Mouse (Mus musculus): ENCODE measurements around the gene Irs1. TPM values are rescaled to one million over a fixed set of nuclear protein-coding genes. Genes with fewer than 3 reads are reported as not detected.

Irs1 gene
- polyA plus RNA-seq (2012; rRNA removed): 1.9 and 2.6 TPM in 2 replicates

DNA sequence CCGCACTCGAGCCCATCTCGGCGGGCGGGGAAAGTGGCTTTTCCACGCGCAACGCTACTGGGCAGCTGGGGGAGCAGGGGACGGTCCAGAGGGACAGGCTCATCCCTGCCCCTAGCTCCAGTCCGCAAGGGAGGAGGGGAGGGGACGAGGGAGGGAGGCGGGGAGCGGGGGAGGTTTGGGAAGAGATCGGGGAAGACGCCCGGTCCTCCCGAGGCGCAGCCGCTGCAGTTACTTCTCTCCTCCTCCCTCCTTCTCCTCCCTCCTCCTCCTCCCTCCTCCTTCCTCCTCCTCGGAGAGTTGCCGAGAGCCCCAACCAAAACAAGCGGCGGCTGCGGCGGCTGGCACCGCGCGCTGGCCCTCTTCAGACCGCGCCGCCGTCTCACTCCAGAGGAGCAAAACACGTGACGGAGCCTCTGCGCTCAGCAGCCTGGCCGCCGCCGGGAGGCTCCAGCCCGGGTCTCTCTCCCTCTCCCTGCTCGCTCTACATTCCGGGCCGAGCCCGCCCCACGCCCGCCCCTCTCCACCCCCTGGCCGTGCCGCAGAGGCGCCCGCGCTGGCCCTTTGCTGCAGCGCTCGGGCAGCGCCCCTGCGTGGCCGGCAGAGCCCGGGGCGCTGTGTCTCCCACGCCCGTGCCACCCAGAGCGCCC lies at the start of gene Irs1:
Gene Irs1, minus strand, starts transcription at position 266 of the 647 bp plus-strand sequence.

DNA sequence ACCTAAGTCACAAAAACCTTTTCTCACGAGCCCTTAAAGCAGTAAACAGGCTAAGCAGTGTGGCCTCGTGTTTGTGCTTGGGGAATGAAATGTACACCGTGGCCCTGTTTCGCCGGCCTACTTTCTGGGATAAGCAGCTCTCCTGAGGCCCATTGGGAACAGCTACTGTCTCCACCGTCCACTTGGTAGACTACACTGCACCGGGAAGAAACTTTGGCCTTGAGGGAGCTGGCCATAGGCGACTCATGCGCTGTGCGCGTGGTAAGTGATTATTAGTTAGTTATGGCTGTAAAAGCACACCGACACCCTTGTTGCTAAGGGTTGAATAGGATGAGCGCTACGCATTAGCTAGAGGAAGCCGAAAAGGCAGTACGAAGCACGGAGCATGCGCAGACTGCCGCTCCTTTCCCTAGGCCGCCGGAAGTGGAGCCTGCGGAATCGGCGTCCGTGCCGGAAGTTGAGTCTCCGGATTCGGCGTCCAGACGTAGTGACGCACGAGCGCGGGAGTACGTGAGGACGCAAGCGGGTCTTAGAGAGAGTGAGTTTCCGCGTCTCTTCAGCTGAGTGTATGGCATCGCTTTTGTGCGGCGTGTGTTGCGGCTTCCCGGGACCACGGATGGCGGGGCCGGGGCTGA lies 25.0 kb upstream of the Irs1 start, which contains the start of gene Rhbdd1:
Gene Rhbdd1, plus strand, starts transcription at position 342 of the 635 bp plus-strand sequence.

DNA sequence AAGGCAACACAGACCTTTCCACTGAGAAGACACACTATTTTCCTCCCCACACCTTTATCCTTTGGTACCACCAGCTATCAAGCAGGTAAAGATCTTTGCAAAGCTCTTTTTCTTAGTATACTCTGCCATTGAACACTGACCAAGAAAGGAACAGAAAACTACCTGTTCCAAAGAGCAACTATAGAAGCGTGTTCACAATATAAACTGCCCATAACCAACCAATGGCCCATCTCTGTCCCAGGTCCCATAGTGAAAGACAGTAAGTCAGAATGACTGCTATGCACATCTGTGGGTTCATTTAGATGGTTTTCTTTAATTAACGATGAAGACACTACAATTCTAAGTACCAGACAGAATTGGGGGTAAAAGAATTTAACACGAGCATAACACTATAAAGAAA lies 58.4 kb downstream of the Irs1 start, which contains the start of gene Gm9747:
Gene Gm9747, plus strand, starts transcription at position 301 of the 400 bp plus-strand sequence.

Other genes starting within 250 kb of the Irs1 start
- not detected in 2 replicates for gene Gm9747, start 58.3 kb downstream of the Irs1 start, polyA plus RNA-seq (2012; rRNA removed)
- gene Rhbdd1, start 25.0 kb upstream of the Irs1 start, polyA plus RNA-seq (2012; rRNA removed): 4.5 and 5.7 TPM in 2 replicates